Mouse (Mus musculus) kidney, embryonic 14.5 days (tissue): ENCODE data around the gene Efna2. TPM values are rescaled to one million over a fixed set of nuclear protein-coding genes. Genes with fewer than 3 reads are reported as not detected.

Source experiments
- ATAC-seq: fragments of 200-750 bp; cut with Nextera tagmentation; 2 replicates; pipeline ENCODE4 v1.8.0; 2017; ENCODE audit warnings: moderate number of reproducible peaks, mild to moderate bottlenecking, moderate TSS enrichment, moderate library complexity; ENCODE audit not compliant: low FRiP score, low TSS enrichment
- H3K27ac ChIP-seq: fragments of 300-500 bp; sonication (generic); 2 replicates; pipeline ENCODE4 v1.5.1; 2014; ENCODE audit warnings: low read depth, mild to moderate bottlenecking, low read length, moderate library complexity, mixed read lengths
- H3K27me3 ChIP-seq: fragments of 300-500 bp; sonication (generic); 2 replicates; pipeline ENCODE4 v1.6.1; 2014; ENCODE audit warnings: mild to moderate bottlenecking, low read length; ENCODE audit not compliant: control insufficient read depth, insufficient read depth
- H3K36me3 ChIP-seq: fragments of 300-500 bp; sonication (generic); 2 replicates; pipeline ENCODE4 v1.6.1; 2014; ENCODE audit warnings: low read length, mixed read lengths; ENCODE audit not compliant: control insufficient read depth, insufficient read depth
- H3K4me1 ChIP-seq: fragments of 300-500 bp; sonication (generic); 2 replicates; pipeline ENCODE4 v1.6.1; 2014; ENCODE audit warnings: low read length, mixed read lengths; ENCODE audit not compliant: control insufficient read depth, insufficient read depth
- H3K4me2 ChIP-seq: fragments of 300-500 bp; sonication (generic); replicated peaks from 2 replicates; pipeline ENCODE4 v1.6.1; 2014; ENCODE audit warnings: low read depth, mild to moderate bottlenecking, low read length
- H3K4me3 ChIP-seq: fragments of 300-500 bp; sonication (generic); 2 replicates; pipeline ENCODE4 v1.5.1; 2014; ENCODE audit warnings: mild to moderate bottlenecking, low read length
- H3K9ac ChIP-seq: fragments of 300-500 bp; sonication (generic); 2 replicates; pipeline ENCODE4 v1.6.1; 2014; ENCODE audit warnings: low read depth, mild to moderate bottlenecking, low read length, moderate library complexity
- H3K9me3 ChIP-seq: fragments of 300-500 bp; sonication (generic); 2 replicates; pipeline ENCODE4 v1.6.1; 2016; ENCODE audit warnings: low read length; ENCODE audit not compliant: control insufficient read depth
- WGBS: fragments of 180-500 bp; shearing (Covaris S2); extraction: QIAGEN DNeasy Blood & Tissue Kit; methylation state at CpG from one replicate; pipeline ENCODE4 v1.1.7; 2014; 5-methylcytosine and 5-hydroxymethylcytosine counted together
- polyA plus RNA-seq: library from polyadenylated mRNA; unstranded; fragments of >200 nt; fragmentation: Nextera tagmentation; extraction: Ambion mirVana; gene quantifications from 2 replicates; pipeline ENCODE4 v1.2.1, GENCODE M21; 2014

Gene Efna2
- polyA plus RNA-seq, 1 experiment from 2014 or later, result 17.3 TPM

DNA sequence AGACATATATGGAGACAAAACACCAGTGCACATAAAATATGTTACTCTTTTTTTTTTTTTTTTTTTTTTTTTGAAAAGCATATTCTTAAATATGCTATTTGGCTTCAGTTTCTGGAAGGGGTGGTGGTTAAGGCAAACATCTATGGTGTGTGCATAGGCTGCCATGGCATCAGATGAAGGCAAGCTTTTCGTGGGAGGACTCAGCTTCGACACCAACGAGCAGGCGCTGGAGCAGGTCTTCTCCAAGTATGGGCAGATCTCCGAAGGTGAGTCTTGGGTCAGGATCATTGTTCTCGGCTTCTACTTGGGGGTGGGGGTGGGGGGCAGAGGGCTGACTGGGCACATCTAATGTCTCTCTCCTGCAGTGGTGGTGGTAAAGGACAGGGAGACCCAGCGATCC is 9.6 kb upstream of the Efna2 start:
- H3K4me1 ChIP-seq, result peaks cover 41% of the 10 kb centered on the region
- H3K4me2 ChIP-seq, result no peak overlapping the region

DNA sequence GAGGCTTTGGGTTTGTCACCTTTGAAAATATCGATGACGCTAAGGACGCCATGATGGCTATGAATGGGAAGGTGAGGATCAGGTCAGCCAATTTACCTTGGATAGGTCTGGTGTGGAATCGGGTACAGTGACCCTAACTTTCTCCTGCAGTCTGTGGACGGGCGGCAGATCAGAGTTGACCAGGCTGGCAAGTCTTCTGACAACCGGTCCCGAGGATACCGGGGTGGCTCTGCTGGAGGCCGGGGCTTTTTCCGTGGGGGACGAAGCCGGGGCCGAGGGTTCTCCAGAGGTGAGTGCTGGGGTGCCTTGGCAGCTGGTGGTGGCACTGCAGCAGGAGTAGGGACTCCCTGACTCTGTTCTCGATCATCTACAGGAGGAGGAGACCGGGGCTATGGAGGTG is 9.2 kb upstream of the Efna2 start:
- no peak overlapping the region for H3K4me2 ChIP-seq
- no peak overlapping the region for H3K9ac ChIP-seq
- no peak overlapping the region for H3K27ac ChIP-seq
- no peaks in the 10 kb centered on the region for H3K9me3 ChIP-seq
- peaks cover 33% of the 10 kb centered on the region for H3K36me3 ChIP-seq
- no peaks in the 10 kb centered on the region for H3K27me3 ChIP-seq
- WGBS, result 95% methylated on average over 16 of the region's 16 CpGs
- no peak for ATAC-seq
- H3K4me1 ChIP-seq, result peaks cover 40% of the 10 kb centered on the region
- H3K4me3 ChIP-seq, result no peak overlapping the region

More for the DNA sequence above, 9.6 kb upstream of the Efna2 start:
- no peak for ATAC-seq
- H3K9me3 ChIP-seq, result no peaks in the 10 kb centered on the region
- H3K27ac ChIP-seq, result no peak overlapping the region
- no peak overlapping the region for H3K9ac ChIP-seq
- 90% methylated on average over 7 of the region's 7 CpGs for WGBS
- H3K4me3 ChIP-seq, result no peak overlapping the region
- H3K27me3 ChIP-seq, result no peaks in the 10 kb centered on the region
- H3K36me3 ChIP-seq, result peaks cover 31% of the 10 kb centered on the region

DNA sequence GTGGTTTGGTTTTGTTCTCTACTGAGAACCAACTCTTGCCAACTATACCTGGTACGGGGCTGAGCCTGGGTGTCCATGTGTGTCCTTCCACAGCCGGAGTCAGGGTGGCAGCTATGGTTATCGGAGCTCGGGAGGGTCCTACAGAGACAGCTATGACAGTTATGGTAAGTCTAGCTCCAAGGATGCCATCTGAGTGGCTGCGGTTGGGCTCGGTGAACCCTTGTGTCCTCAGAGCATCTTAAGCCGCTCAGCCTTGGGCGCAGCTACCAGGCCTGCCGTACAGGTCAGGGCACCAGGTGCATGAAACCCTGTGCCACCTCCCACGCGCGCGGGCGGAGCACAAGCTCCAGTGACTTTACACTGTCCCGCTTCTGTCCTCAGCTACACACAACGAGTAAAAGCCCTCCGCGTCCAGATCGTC is 8.7 kb upstream of the Efna2 start:
- peak overlapping the region; percentile 7; the same call in 1 of the 2 replicates for H3K4me3 ChIP-seq
- H3K4me2 ChIP-seq, result no peak overlapping the region
- WGBS, result 78% methylated on average over 19 of the region's 19 CpGs
- no peak overlapping the region for H3K9ac ChIP-seq
- peaks cover 33% of the 10 kb centered on the region for H3K36me3 ChIP-seq
- ATAC-seq, result no peak
- no peaks in the 10 kb centered on the region for H3K27me3 ChIP-seq
- no peaks in the 10 kb centered on the region for H3K9me3 ChIP-seq
- no peak overlapping the region for H3K27ac ChIP-seq
- peaks cover 35% of the 10 kb centered on the region for H3K4me1 ChIP-seq

DNA sequence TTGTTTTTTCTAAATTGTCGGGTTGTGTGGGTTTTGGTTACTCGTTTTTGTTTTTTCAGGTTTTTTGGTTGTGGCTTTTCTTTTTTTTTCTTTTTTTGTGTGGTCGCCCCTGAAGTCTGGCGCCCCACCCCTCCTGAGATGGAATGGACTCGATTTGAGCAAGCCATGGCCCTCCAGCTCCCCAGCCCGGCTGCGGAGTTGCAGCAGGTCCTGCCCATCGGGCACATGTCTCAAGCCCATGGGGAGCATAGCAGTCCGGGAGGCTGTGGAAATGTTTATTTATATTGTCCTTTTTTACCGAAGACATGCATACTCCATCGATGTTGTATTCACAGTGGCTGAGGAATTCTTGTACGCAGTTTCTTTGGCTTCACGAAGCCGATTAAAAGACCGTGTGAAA is 8.0 kb upstream of the Efna2 start:
- Histone ChIP-seq H3K4me3 (0 out of 2 replicates have a peak overlapping the region, but pooled peaks have one; percentile 7), H3K4me2 (no peak overlapping the region), H3K27me3 (no peaks in the 10 kb centered on the region), H3K4me1 (peaks cover 32% of the 10 kb centered on the region), H3K27ac (no peak overlapping the region), H3K9ac (no peak overlapping the region), H3K9me3 (no peaks in the 10 kb centered on the region), H3K36me3 (peaks cover 33% of the 10 kb centered on the region)
- ATAC-seq, result no peak
- 91% methylated on average over 15 of the region's 15 CpGs for WGBS

DNA sequence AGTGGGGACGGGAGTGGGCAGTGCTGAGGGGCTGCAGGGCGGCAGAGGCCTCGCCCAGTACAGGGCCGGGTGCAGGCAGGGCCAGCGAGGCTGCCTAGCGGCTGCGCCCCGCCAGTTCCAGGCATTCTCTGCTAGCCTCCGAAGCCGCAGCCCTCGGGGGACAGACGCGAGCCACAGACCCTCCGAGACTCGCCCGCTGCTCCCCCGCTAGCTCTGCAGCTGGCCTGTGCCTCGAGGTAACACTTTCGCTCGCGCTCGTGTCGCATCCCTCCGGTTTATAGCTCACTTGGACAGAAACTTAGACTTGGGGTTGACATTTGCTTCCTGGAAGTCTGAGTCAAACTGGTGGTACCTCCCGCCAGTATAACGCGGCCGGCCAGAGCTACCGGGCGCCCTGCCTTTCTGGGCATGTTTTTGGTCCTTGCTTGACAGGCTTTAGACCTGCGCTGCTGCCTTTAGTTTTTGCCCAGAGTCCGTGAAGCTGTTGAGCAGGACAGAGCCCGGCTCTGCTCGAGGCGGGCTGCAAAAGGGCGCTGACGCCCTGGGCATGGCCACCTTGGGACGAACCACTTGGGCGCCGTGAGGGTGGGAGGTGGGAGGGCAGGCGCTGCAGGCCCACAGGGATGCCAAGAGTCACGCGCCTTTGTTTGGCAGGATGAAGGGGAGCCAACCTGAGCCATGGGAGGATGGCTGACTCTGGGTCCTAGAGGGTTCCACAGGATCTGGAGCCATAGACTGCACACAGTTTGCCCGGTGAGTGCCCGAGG is 7.3 kb upstream of the Efna2 start:
- Histone ChIP-seq H3K36me3 (peaks cover 33% of the 10 kb centered on the region), H3K4me3 (peak overlapping the region; percentile 55; the same call in 1 of the 2 replicates)

DNA sequence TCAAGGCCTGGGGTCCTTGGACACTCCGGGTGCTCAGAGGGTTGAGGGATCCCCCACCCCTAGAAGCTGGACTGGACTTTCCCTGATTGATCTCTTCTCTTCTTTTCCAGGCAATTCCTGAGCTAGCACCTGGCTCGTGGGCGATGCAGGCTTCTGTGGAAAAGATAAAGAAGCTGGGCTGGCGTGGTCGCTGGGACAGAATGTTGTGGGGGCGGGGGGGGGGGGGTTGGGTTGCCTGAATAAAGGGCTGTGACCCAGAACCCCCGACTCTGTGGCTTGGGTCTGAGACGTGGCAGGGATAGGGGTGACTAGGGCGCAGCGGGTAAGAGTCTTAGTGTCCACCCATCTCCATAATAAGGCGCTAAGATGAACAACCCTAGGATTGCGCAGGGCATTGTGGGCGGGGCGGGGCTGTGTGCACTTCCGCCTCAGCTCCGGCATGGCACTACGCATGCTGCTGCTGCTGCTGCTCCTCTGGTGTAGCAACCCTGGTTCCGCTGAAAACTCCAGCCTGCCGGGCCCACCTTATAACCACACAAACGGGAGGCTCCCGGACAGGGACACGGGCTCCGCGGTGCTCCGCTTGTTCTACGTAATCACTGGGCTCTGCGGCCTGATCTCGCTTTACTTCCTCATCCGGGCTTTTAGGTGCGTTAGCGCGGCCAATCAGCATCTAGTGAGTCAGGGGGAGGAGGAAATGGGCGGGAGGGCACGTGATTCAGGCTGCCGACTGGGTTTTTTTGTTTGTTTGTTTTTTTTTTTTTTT is 6.6 kb upstream of the Efna2 start, which contains the start of gene 1600002K03Rik:
Gene 1600002K03Rik, plus strand, starts transcription at position 418 of the 766 bp plus-strand sequence.
- Histone ChIP-seq H3K9ac (peak within 1 kb of the TSS; percentile 57), H3K27me3 (no peaks in the 10 kb centered on the region), H3K9me3 (no peaks in the 10 kb centered on the region), H3K4me2 (peak within 1 kb of the TSS; percentile 57), H3K4me3 (peak within 1 kb of the TSS; percentile 55), H3K36me3 (peaks cover 33% of the 10 kb centered on the region), H3K4me1 (peaks cover 24% of the 10 kb centered on the region), H3K27ac (peak within 1 kb of the TSS; percentile 79; the same call in 1 of the 2 replicates)
- 8% methylated on average over 35 of the region's 35 CpGs for WGBS
- peak; percentile 61 for ATAC-seq

More for the DNA sequence above, 7.3 kb upstream of the Efna2 start:
- Histone ChIP-seq H3K27ac (peak overlapping the region; percentile 79; the same call in 1 of the 2 replicates), H3K4me1 (peaks cover 25% of the 10 kb centered on the region), H3K9me3 (no peaks in the 10 kb centered on the region), H3K9ac (peak overlapping the region; percentile 57; the same call in 1 of the 2 replicates), H3K4me2 (peak overlapping the region; percentile 57; the same call in 1 of the 2 replicates), H3K27me3 (no peaks in the 10 kb centered on the region)
- WGBS, result 81% methylated on average over 45 of the region's 45 CpGs
- ATAC-seq, result no peak

DNA sequence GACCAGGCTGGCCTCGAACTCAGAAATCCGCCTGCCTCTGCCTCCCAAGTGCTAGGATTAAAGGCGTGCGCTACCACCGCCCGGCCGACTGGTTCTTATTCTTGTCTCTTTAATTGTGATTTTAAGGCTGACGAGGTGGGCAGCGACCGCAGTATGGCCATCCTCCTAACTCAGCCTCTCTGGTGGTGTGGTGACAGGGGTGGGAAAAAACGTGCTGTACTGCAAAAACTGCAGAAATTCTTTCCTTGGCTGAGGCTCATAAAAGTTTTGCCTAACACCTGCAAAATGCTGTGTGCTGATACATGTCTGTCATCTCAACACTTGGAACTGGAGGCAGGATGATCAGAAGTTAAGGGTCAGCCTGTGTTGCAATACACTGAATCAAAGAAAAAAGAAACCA is 5.9 kb upstream of the Efna2 start:
- WGBS, result 13% methylated on average over 11 of the region's 11 CpGs
- H3K27ac ChIP-seq, result no peak overlapping the region; the same call in 1 of the 2 replicates

DNA sequence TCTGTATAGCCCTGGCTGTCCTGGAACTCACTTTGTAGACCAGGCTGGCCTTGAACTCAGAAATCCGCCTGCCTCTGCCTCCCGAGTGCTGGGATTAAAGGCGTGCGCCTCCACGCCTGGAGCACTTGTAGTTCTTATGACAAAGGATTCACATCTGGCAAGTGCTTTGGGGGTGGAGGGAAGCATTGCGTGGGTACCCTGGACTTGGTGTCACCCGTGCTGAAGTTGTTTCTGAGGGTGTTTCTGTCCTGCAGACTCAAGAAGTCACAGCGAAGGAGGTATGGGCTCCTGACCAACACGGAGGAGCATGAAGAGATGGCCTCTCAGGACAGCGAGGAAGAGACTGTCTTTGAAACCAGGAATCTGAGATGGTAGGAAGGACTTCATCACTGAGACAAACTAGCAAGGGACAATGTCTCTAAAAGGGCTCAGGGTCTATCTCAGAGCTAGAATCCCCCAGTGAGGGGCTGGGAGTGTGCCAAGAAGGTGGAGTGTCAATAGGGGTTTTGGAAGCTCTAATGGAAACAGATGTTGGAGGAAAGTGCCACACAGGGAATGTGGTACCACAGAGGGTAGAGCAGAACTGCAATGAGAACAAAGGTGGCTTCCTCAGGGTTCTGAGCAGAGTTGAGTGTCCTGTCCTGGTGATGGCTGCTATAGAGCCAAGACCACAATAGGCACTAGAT is 5.2 kb upstream of the Efna2 start:
- no peak overlapping the region for H3K4me3 ChIP-seq
- 86% methylated on average over 10 of the region's 10 CpGs for WGBS
- H3K9me3 ChIP-seq, result no peaks in the 10 kb centered on the region
- H3K9ac ChIP-seq, result no peak overlapping the region
- H3K36me3 ChIP-seq, result peaks cover 33% of the 10 kb centered on the region
- no peak overlapping the region for H3K4me2 ChIP-seq
- no peak overlapping the region for H3K27ac ChIP-seq
- H3K4me1 ChIP-seq, result peaks cover 19% of the 10 kb centered on the region
- no peak for ATAC-seq
- no peaks in the 10 kb centered on the region; the same call in 1 of the 2 replicates for H3K27me3 ChIP-seq

More for the DNA sequence above, 5.9 kb upstream of the Efna2 start:
- peaks cover 33% of the 10 kb centered on the region for H3K36me3 ChIP-seq
- peak overlapping the region; percentile 57 for H3K4me2 ChIP-seq
- H3K9ac ChIP-seq, result peak overlapping the region; percentile 44; the same call in 1 of the 2 replicates
- peak overlapping the region; percentile 55 for H3K4me3 ChIP-seq
- no peaks in the 10 kb centered on the region for H3K9me3 ChIP-seq
- no peaks in the 10 kb centered on the region for H3K27me3 ChIP-seq
- ATAC-seq, result no peak
- H3K4me1 ChIP-seq, result peaks cover 24% of the 10 kb centered on the region
